Mouse (Mus musculus): ENCODE measurements around the gene Cdip1.

GRCm38 (mm10) chr16:4727526-4727925 is 62.6 kb downstream of the Cdip1 start:
- TF ChIP-seq EP300 (IDR thresholded peaks at IDR 0.05; ENCODE audit: low read depth): no peak
- no peak for TF ChIP-seq CTCF (IDR thresholded peaks at IDR 0.05; ENCODE audit: low read depth)
